Mouse (Mus musculus) kidney, embryonic 16.5 days (tissue): Measurements from ENCODE around the gene Mtm1. TPM values are rescaled to one million over a fixed set of nuclear protein-coding genes. Genes with fewer than 3 reads are reported as not detected.
A peak's percentile ranks its signal among the peaks of the same experiment; 100 is the strongest.

ENCODE experiments used
- ATAC-seq: fragments of 200-750 bp; cut with Nextera tagmentation; 2 replicates; pipeline ENCODE4 v1.8.0; 2017; ENCODE audit warnings: moderate TSS enrichment; ENCODE audit not compliant: low FRiP score, low TSS enrichment
- H3K27ac ChIP-seq: fragments of 300-500 bp; sonication (generic); 2 replicates; pipeline ENCODE4 v1.5.1; 2014; ENCODE audit warnings: low read length
- H3K27me3 ChIP-seq: fragments of 300-500 bp; sonication (generic); 2 replicates; pipeline ENCODE4 v1.6.1; 2014; ENCODE audit warnings: low read length, control low read depth, mixed read lengths; ENCODE audit not compliant: insufficient read depth
- H3K36me3 ChIP-seq: fragments of 300-500 bp; sonication (generic); 2 replicates; pipeline ENCODE4 v1.6.1; 2014; ENCODE audit warnings: low read length, control low read depth, mixed read lengths; ENCODE audit not compliant: insufficient read depth
- H3K4me1 ChIP-seq: fragments of 300-500 bp; sonication (generic); 2 replicates; pipeline ENCODE4 v1.6.1; 2014; ENCODE audit warnings: low read length, control low read depth, mixed read lengths; ENCODE audit not compliant: insufficient read depth
- H3K4me2 ChIP-seq: fragments of 300-500 bp; sonication (generic); replicated peaks from 2 replicates; pipeline ENCODE4 v1.6.1; 2014; ENCODE audit warnings: low read depth, low read length
- H3K4me3 ChIP-seq: fragments of 300-500 bp; sonication (generic); 2 replicates; pipeline ENCODE4 v1.5.1; 2014; ENCODE audit warnings: mild to moderate bottlenecking, low read length
- H3K9ac ChIP-seq: fragments of 300-500 bp; sonication (generic); replicated peaks from 2 replicates; pipeline ENCODE4 v1.6.1; 2014; ENCODE audit warnings: low read length
- H3K9me3 ChIP-seq: fragments of 300-500 bp; sonication (generic); 2 replicates; pipeline ENCODE4 v1.6.1; 2016; ENCODE audit warnings: low read length, control low read depth
- WGBS: fragments of 180-500 bp; shearing (Covaris S2); extraction: QIAGEN DNeasy Blood & Tissue Kit; methylation state at CpG from one replicate; pipeline ENCODE4 v1.1.7; 2014; 5-methylcytosine and 5-hydroxymethylcytosine counted together
- polyA plus RNA-seq: library from polyadenylated mRNA; unstranded; fragments of >200 nt; fragmentation: Nextera tagmentation; extraction: Ambion mirVana; gene quantifications from 2 replicates; pipeline ENCODE4 v1.2.1, GENCODE M21; 2015

Mtm1 gene
- 5.9 and 6.3 TPM in 2 replicates for polyA plus RNA-seq

GRCm38 (mm10) chrX:71210467-71210866 lies at the start of gene Mtm1:
Gene Mtm1, plus strand, starts transcription at chrX:71210767.
- no peak within 1 kb of the TSS for H3K4me2 ChIP-seq
- 76% methylated on average over 1 of the region's 1 CpGs for whole genome bisulfite sequencing
- no peak within 1 kb of the TSS for H3K9ac ChIP-seq
- ATAC-seq: no peak
- H3K4me1 ChIP-seq: no peaks in the 10 kb centered on the region
- H3K4me3 ChIP-seq: no peak within 1 kb of the TSS
- no peak within 1 kb of the TSS for H3K27ac ChIP-seq
- peaks cover 3% of the 10 kb centered on the region; the same call in 1 of the 2 replicates for H3K27me3 ChIP-seq
- no peaks in the 10 kb centered on the region for H3K36me3 ChIP-seq
- no peaks in the 10 kb centered on the region for H3K9me3 ChIP-seq

DNA sequence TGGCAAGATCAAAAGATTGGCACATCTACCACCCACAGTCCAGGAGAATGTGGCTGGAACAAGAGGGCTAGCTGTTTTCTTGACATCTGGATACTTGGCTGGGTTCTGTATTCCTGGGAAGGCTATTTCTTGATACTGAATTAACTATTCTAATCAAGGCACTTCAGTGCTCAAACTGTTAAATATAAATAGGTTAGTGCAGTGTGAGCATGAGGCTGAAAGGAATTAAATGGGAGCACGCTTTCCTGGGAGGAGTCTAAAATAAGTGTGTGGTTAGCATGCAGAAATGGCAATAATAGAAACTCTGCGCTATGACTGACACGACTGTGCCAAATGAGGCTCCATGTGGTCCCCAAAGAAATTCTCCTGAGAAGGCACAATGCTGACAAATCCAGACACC lies 29.0 kb upstream of the Mtm1 start:
- no peaks in the 10 kb centered on the region for H3K4me1 ChIP-seq
- no peak overlapping the region for H3K4me3 ChIP-seq
- H3K27me3 ChIP-seq: peaks cover 11% of the 10 kb centered on the region; the same call in 1 of the 2 replicates
- no peak for ATAC-seq
- 90% methylated on average over 3 of the region's 3 CpGs for WGBS
- no peaks in the 10 kb centered on the region for H3K9me3 ChIP-seq
- H3K27ac ChIP-seq: no peak overlapping the region
- no peak overlapping the region for H3K9ac ChIP-seq
- no peaks in the 10 kb centered on the region for H3K36me3 ChIP-seq
- no peak overlapping the region for H3K4me2 ChIP-seq

- no peak for ATAC-seq
- H3K9ac ChIP-seq: no peak overlapping the region
- no peaks in the 10 kb centered on the region for H3K4me1 ChIP-seq
- H3K36me3 ChIP-seq: no peaks in the 10 kb centered on the region
- WGBS: 93% methylated on average over 4 of the region's 4 CpGs
- no peak overlapping the region for H3K4me2 ChIP-seq
- no peak overlapping the region for H3K27ac ChIP-seq
- peaks cover 17% of the 10 kb centered on the region; the same call in 1 of the 2 replicates for H3K27me3 ChIP-seq
- H3K4me3 ChIP-seq: no peak overlapping the region
- no peaks in the 10 kb centered on the region for H3K9me3 ChIP-seq
Measured at GRCm38 (mm10) chrX:71183671-71184070, 26.9 kb upstream of the Mtm1 start.

GRCm38 (mm10) chrX:71186396-71186795 lies 24.2 kb upstream of the Mtm1 start:
- H3K4me3 ChIP-seq: no peak overlapping the region
- H3K9ac ChIP-seq: no peak overlapping the region
- H3K4me1 ChIP-seq: no peaks in the 10 kb centered on the region
- 86% methylated on average over 1 of the region's 1 CpGs for WGBS
- no peaks in the 10 kb centered on the region for H3K9me3 ChIP-seq
- no peaks in the 10 kb centered on the region for H3K36me3 ChIP-seq
- H3K27me3 ChIP-seq: peaks cover 14% of the 10 kb centered on the region; the same call in 1 of the 2 replicates
- no peak for ATAC-seq
- H3K4me2 ChIP-seq: no peak overlapping the region
- H3K27ac ChIP-seq: no peak overlapping the region

- Histone ChIP-seq H3K9me3 (no peaks in the 10 kb centered on the region), H3K27me3 (no peaks in the 10 kb centered on the region; the same call in 1 of the 2 replicates), H3K4me1 (no peaks in the 10 kb centered on the region), H3K27ac (no peak overlapping the region), H3K9ac (no peak overlapping the region), H3K4me2 (no peak overlapping the region), H3K4me3 (no peak overlapping the region), H3K36me3 (no peaks in the 10 kb centered on the region)
- no peak for ATAC-seq
- WGBS: 77% methylated on average over 2 of the region's 2 CpGs
Measured at GRCm38 (mm10) chrX:71204776-71205175, 5.8 kb upstream of the Mtm1 start.

- Histone ChIP-seq H3K36me3 (no peaks in the 10 kb centered on the region), H3K27me3 (no peaks in the 10 kb centered on the region; the same call in 1 of the 2 replicates), H3K9me3 (no peaks in the 10 kb centered on the region), H3K4me1 (no peaks in the 10 kb centered on the region), H3K27ac (no peak overlapping the region), H3K4me2 (no peak overlapping the region), H3K4me3 (no peak overlapping the region), H3K9ac (no peak overlapping the region)
- no peak for ATAC-seq
- 96% methylated on average over 1 of the region's 1 CpGs for whole genome bisulfite sequencing
Measured at GRCm38 (mm10) chrX:71205821-71206542, 4.6 kb upstream of the Mtm1 start.

- 76% methylated on average over 1 of the region's 1 CpGs for WGBS
- H3K27me3 ChIP-seq: no peaks in the 10 kb centered on the region; the same call in 1 of the 2 replicates
- ATAC-seq: no peak
- H3K36me3 ChIP-seq: no peaks in the 10 kb centered on the region
- H3K4me3 ChIP-seq: no peak overlapping the region
- no peak overlapping the region for H3K27ac ChIP-seq
- H3K9me3 ChIP-seq: no peaks in the 10 kb centered on the region
- no peak overlapping the region for H3K9ac ChIP-seq
- H3K4me2 ChIP-seq: no peak overlapping the region
- H3K4me1 ChIP-seq: no peaks in the 10 kb centered on the region
Measured at GRCm38 (mm10) chrX:71206595-71206994, 4.0 kb upstream of the Mtm1 start.

DNA sequence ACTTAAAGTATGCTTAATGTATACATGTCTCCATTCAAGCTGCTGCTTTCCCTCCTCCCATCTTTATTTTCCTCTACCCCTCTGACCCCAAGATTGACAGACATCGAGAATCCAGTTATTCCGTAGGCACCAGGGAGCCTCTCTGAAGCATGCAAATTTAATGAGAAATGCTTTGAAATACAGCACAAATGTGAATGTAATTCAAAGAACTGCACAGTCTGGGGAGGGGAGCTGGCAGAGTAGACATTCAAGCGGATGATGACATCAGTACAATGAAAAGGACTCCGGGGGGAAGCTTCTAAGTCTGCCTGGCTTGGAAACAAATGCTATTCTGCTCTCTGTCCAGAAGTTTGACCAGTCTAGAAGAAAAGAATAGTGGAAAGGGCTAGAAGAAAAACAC lies 2.3 kb downstream of the Mtm1 start:
- Histone ChIP-seq H3K4me1 (no peaks in the 10 kb centered on the region), H3K9me3 (no peaks in the 10 kb centered on the region), H3K4me2 (no peak overlapping the region), H3K27me3 (peaks cover 5% of the 10 kb centered on the region; the same call in 1 of the 2 replicates), H3K9ac (no peak overlapping the region), H3K4me3 (no peak overlapping the region), H3K36me3 (no peaks in the 10 kb centered on the region), H3K27ac (no peak overlapping the region)
- 86% methylated on average over 4 of the region's 4 CpGs for WGBS
- no peak for ATAC-seq

DNA sequence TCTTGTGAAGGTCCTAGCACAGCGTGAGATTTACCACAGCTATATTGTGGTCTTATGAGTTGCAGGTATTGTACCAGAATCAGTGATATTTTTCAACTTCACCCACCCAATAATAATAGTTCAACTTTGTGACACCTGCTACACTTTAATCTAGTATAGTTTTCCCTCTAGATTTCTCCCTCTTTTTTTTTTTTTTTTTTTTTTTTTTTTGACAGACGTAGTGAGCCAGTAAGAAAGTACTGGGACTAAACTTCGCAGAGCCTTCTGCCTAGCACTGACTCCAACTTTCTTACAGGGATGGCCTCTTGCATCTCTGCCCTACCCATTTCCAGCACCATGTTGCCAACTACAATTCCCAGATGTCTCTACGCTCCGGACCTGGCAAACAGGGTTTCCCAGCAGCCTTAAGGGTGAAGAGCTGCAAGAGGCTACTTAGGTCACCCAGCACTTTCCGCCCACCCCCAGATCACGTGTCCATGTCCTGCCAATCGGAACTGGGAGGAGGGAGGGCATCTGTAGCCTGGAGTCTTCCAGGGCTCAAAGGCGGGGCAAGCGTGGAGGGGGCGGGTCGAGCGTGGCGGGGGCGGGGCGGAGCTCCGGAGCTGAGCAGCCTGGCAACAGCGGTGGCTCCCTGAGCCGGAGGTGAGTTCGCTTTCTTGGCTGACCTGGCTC lies 4.0 kb downstream of the Mtm1 start:
- peak; percentile 99 for ATAC-seq
- WGBS: 24% methylated on average over 20 of the region's 20 CpGs
- Histone ChIP-seq H3K36me3 (no peaks in the 10 kb centered on the region), H3K27ac (no peak overlapping the region), H3K4me1 (no peaks in the 10 kb centered on the region), H3K9ac (peak overlapping the region; percentile 59; the same call in 1 of the 2 replicates), H3K9me3 (no peaks in the 10 kb centered on the region), H3K4me3 (peak overlapping the region; percentile 59), H3K4me2 (peak overlapping the region; percentile 75), H3K27me3 (peaks cover 11% of the 10 kb centered on the region)
